Mouse (Mus musculus): Measurements from ENCODE around the gene 1520401A03Rik. TPM values are rescaled to one million over a fixed set of nuclear protein-coding genes. Genes with fewer than 3 reads are reported as not detected.
A peak's percentile ranks its signal among the peaks of the same experiment; 100 is the strongest.

The 1520401A03Rik gene
- polyA plus RNA-seq, 1 experiment, result 0.27 TPM

GRCm38 (mm10) chr17:23748631-23749391, 26.2 kb upstream of the 1520401A03Rik start:
- Histone ChIP-seq H3K4me1 (replicated peaks; ENCODE audit: control insufficient read depth, insufficient read depth, low read length) (peaks cover 22% of the 10 kb centered on the region), H3K27ac (ENCODE audit: control insufficient read depth, insufficient read depth, low read length) (no peak overlapping the region), H3K4me3 (ENCODE audit: control insufficient read depth, insufficient read depth, low read length) (peak overlapping the region; percentile 36), H3K27me3 (ENCODE audit: control insufficient read depth, insufficient read depth, low read length) (peaks cover 8% of the 10 kb centered on the region), H3K36me3 (ENCODE audit: control insufficient read depth, insufficient read depth, low read length) (no peaks in the 10 kb centered on the region)
- 14% methylated on average over 10 of the region's 10 CpGs for WGBS
- TF ChIP-seq CTCF (IDR thresholded peaks at IDR 0.05; ENCODE audit: borderline replicate concordance, control insufficient read depth, extremely low read depth, insufficient read depth, low read length, poor library complexity), result no peak
- TF ChIP-seq POLR2A (IDR thresholded peaks at IDR 0.05; ENCODE audit: control insufficient read depth, extremely low read depth, insufficient read depth, low read length, poor library complexity), result no peak
- peak; percentile 75 for DNase-seq

GRCm38 (mm10) chr17:23748026-23748425, 25.4 kb upstream of the 1520401A03Rik start:
- TF ChIP-seq CTCF (IDR thresholded peaks at IDR 0.05; ENCODE audit: borderline replicate concordance, control insufficient read depth, extremely low read depth, insufficient read depth, low read length, poor library complexity) (no peak), POLR2A (IDR thresholded peaks at IDR 0.05; ENCODE audit: control insufficient read depth, extremely low read depth, insufficient read depth, low read length, poor library complexity) (no peak)
- peaks cover 11% of the 10 kb centered on the region for H3K27me3 ChIP-seq (ENCODE audit: control insufficient read depth, insufficient read depth, low read length)
- H3K4me1 ChIP-seq (replicated peaks; ENCODE audit: control insufficient read depth, insufficient read depth, low read length), result peaks cover 22% of the 10 kb centered on the region
- no peak for DNase-seq
- no peak overlapping the region for H3K4me3 ChIP-seq (ENCODE audit: control insufficient read depth, insufficient read depth, low read length)
- 24% methylated on average over 6 of the region's 6 CpGs for WGBS
- H3K36me3 ChIP-seq (ENCODE audit: control insufficient read depth, insufficient read depth, low read length), result no peaks in the 10 kb centered on the region
- no peak overlapping the region for H3K27ac ChIP-seq (ENCODE audit: control insufficient read depth, insufficient read depth, low read length)

- no peak for DNase-seq
- 90% methylated on average over 3 of the region's 3 CpGs for WGBS
- H3K27me3 ChIP-seq (ENCODE audit: control insufficient read depth, insufficient read depth, low read length), result peaks cover 13% of the 10 kb centered on the region
These were observed 24.9 kb upstream of the 1520401A03Rik start for GRCm38 (mm10) chr17:23747471-23747870.

GRCm38 (mm10) chr17:23746767-23747166, 24.2 kb upstream of the 1520401A03Rik start:
- peaks cover 17% of the 10 kb centered on the region for H3K27me3 ChIP-seq (ENCODE audit: control insufficient read depth, insufficient read depth, low read length)
- H3K4me3 ChIP-seq (ENCODE audit: control insufficient read depth, insufficient read depth, low read length), result no peak overlapping the region
- H3K36me3 ChIP-seq (ENCODE audit: control insufficient read depth, insufficient read depth, low read length), result no peaks in the 10 kb centered on the region
- peaks cover 27% of the 10 kb centered on the region for H3K4me1 ChIP-seq (replicated peaks; ENCODE audit: control insufficient read depth, insufficient read depth, low read length)
- DNase-seq, result no peak
- no peak for TF ChIP-seq POLR2A (IDR thresholded peaks at IDR 0.05; ENCODE audit: control insufficient read depth, extremely low read depth, insufficient read depth, low read length, poor library complexity)
- no peak for TF ChIP-seq CTCF (IDR thresholded peaks at IDR 0.05; ENCODE audit: borderline replicate concordance, control insufficient read depth, extremely low read depth, insufficient read depth, low read length, poor library complexity)
- 63% methylated on average over 3 of the region's 3 CpGs for WGBS
- no peak overlapping the region for H3K27ac ChIP-seq (ENCODE audit: control insufficient read depth, insufficient read depth, low read length)

More at GRCm38 (mm10) chr17:23747471-23747870, 24.9 kb upstream of the 1520401A03Rik start:
- H3K27ac ChIP-seq (ENCODE audit: control insufficient read depth, insufficient read depth, low read length), result no peak overlapping the region
- no peak for TF ChIP-seq POLR2A (IDR thresholded peaks at IDR 0.05; ENCODE audit: control insufficient read depth, extremely low read depth, insufficient read depth, low read length, poor library complexity)
- TF ChIP-seq CTCF (IDR thresholded peaks at IDR 0.05; ENCODE audit: borderline replicate concordance, control insufficient read depth, extremely low read depth, insufficient read depth, low read length, poor library complexity), result no peak
- H3K4me1 ChIP-seq (replicated peaks; ENCODE audit: control insufficient read depth, insufficient read depth, low read length), result peaks cover 24% of the 10 kb centered on the region
- no peak overlapping the region for H3K4me3 ChIP-seq (ENCODE audit: control insufficient read depth, insufficient read depth, low read length)
- no peaks in the 10 kb centered on the region for H3K36me3 ChIP-seq (ENCODE audit: control insufficient read depth, insufficient read depth, low read length)

- no peak for DNase-seq
- Histone ChIP-seq H3K27ac (ENCODE audit: control insufficient read depth, insufficient read depth, low read length) (no peak overlapping the region), H3K4me1 (replicated peaks; ENCODE audit: control insufficient read depth, insufficient read depth, low read length) (peaks cover 27% of the 10 kb centered on the region), H3K27me3 (ENCODE audit: control insufficient read depth, insufficient read depth, low read length) (peaks cover 22% of the 10 kb centered on the region), H3K36me3 (ENCODE audit: control insufficient read depth, insufficient read depth, low read length) (no peaks in the 10 kb centered on the region), H3K4me3 (ENCODE audit: control insufficient read depth, insufficient read depth, low read length) (no peak overlapping the region)
- TF ChIP-seq CTCF (IDR thresholded peaks at IDR 0.05; ENCODE audit: borderline replicate concordance, control insufficient read depth, extremely low read depth, insufficient read depth, low read length, poor library complexity) (no peak), POLR2A (IDR thresholded peaks at IDR 0.05; ENCODE audit: control insufficient read depth, extremely low read depth, insufficient read depth, low read length, poor library complexity) (no peak)
- 40% methylated on average over 12 of the region's 12 CpGs for WGBS
These were observed 23.7 kb upstream of the 1520401A03Rik start for GRCm38 (mm10) chr17:23746311-23746710.

GRCm38 (mm10) chr17:23745301-23746251, 23.0 kb upstream of the 1520401A03Rik start, which contains the start of gene Kremen2:
Gene Kremen2 (minus strand): TSS chr17:23745833.
- peak; percentile 37 for DNase-seq
- Histone ChIP-seq H3K4me3 (ENCODE audit: control insufficient read depth, insufficient read depth, low read length) (peak within 1 kb of the TSS; percentile 9; the same call in 1 of the 2 replicates), H3K27me3 (ENCODE audit: control insufficient read depth, insufficient read depth, low read length) (peaks cover 22% of the 10 kb centered on the region), H3K36me3 (ENCODE audit: control insufficient read depth, insufficient read depth, low read length) (no peaks in the 10 kb centered on the region), H3K4me1 (replicated peaks; ENCODE audit: control insufficient read depth, insufficient read depth, low read length) (peaks cover 31% of the 10 kb centered on the region), H3K27ac (ENCODE audit: control insufficient read depth, insufficient read depth, low read length) (no peak within 1 kb of the TSS)
- TF ChIP-seq CTCF (IDR thresholded peaks at IDR 0.05; ENCODE audit: borderline replicate concordance, control insufficient read depth, extremely low read depth, insufficient read depth, low read length, poor library complexity), result no peak
- no peak for TF ChIP-seq POLR2A (IDR thresholded peaks at IDR 0.05; ENCODE audit: control insufficient read depth, extremely low read depth, insufficient read depth, low read length, poor library complexity)
- WGBS, result 3% methylated on average over 45 of the region's 45 CpGs
